Mouse (Mus musculus): Measurements from ENCODE around the gene Ltbp4. TPM values are rescaled to one million over a fixed set of nuclear protein-coding genes. Genes with fewer than 3 reads are reported as not detected.

Ltbp4 gene
- total RNA-seq, 2 experiments from 2014 or later, result 238 to 255 TPM

GRCm38 (mm10) chr7:27326101-27326880 lies 11.2 kb downstream of the Ltbp4 start:
- DNase-seq, result peak; percentile 46

- peak; percentile 77 for DNase-seq
Measured at GRCm38 (mm10) chr7:27325697-27326096, 11.8 kb downstream of the Ltbp4 start.

- no peak for DNase-seq
Measured at GRCm38 (mm10) chr7:27324928-27325327, 12.6 kb downstream of the Ltbp4 start.

- DNase-seq, result no peak
Measured at GRCm38 (mm10) chr7:27324161-27324560, 13.3 kb downstream of the Ltbp4 start.

GRCm38 (mm10) chr7:27323001-27323400 lies 14.5 kb downstream of the Ltbp4 start:
- DNase-seq, result no peak

- DNase-seq, result no peak
Measured at GRCm38 (mm10) chr7:27322291-27322690, 15.2 kb downstream of the Ltbp4 start.

GRCm38 (mm10) chr7:27319411-27319810 lies 18.1 kb downstream of the Ltbp4 start:
- no peak for DNase-seq

GRCm38 (mm10) chr7:27315958-27316357 lies 21.5 kb downstream of the Ltbp4 start:
- peak; percentile 71 for DNase-seq

- DNase-seq, result no peak
Measured at GRCm38 (mm10) chr7:27314393-27314792, 23.1 kb downstream of the Ltbp4 start.

GRCm38 (mm10) chr7:27311651-27312284 lies 25.7 kb downstream of the Ltbp4 start:
- no peak for DNase-seq

- no peak for DNase-seq
Measured at GRCm38 (mm10) chr7:27310996-27311535, 26.4 kb downstream of the Ltbp4 start.

- DNase-seq, result peak; percentile 81
Measured at GRCm38 (mm10) chr7:27310306-27310705, 27.2 kb downstream of the Ltbp4 start.

- DNase-seq, result no peak
Measured at GRCm38 (mm10) chr7:27309832-27310231, 27.7 kb downstream of the Ltbp4 start.

- DNase-seq, result peak; percentile 45
Measured at GRCm38 (mm10) chr7:27308821-27309549, 28.5 kb downstream of the Ltbp4 start.

GRCm38 (mm10) chr7:27307551-27307950 lies 29.9 kb downstream of the Ltbp4 start:
- DNase-seq, result no peak

- DNase-seq, result peak; percentile 72
Measured at GRCm38 (mm10) chr7:27306161-27307160, 31.0 kb downstream of the Ltbp4 start.

- DNase-seq, result no peak
Measured at GRCm38 (mm10) chr7:27305091-27305730, 32.3 kb downstream of the Ltbp4 start.

GRCm38 (mm10) chr7:27302172-27302571 lies 35.3 kb downstream of the Ltbp4 start:
- peak; percentile 86 for DNase-seq

GRCm38 (mm10) chr7:27300801-27301200 lies 36.7 kb downstream of the Ltbp4 start:
- DNase-seq, result no peak

GRCm38 (mm10) chr7:27300351-27300750 lies 37.1 kb downstream of the Ltbp4 start:
- DNase-seq, result no peak

- no peak for DNase-seq
Measured at GRCm38 (mm10) chr7:27298816-27299215, 38.7 kb downstream of the Ltbp4 start.

Measured in heart, postnatal 4 days (tissue).